In the genomic region with DNA sequence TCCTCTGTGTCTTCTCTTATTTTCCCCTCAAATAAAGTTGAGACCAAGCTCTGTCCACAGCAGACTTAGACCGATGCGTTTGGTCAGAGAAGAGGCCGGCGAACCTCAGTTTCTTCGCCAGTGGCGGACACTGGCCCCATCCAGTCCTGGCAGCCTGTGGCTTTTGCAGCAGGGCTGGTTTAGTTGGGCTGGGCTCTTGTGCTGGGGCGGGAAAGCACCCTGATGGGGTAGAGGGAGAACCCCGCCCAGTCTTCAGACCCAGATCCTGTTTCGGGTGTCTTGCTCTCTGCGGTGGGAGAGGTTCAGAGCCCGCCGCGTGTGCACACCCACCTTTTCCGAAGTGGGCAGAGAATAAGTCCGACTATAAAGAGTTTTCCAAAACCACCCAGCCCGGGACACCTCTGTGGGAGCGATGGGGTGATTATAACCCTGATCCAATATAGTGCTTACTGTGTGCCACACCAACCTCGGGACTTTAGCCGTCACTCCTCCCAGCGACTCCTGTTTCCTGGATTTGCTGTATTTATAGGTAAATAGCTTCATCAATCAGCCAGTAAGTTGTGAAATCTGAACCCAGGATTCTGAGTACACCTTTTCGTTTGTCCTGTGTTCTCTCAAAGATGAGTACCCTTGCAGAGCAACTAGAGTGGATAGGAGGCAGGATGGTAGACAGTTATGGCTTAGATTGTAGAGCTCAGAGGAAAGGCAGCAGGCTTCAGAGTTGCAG, we compare ENCODE assay signal across 8 mouse cellular contexts. TPM values are rescaled to one million over a fixed set of nuclear protein-coding genes. Genes with fewer than 3 reads are reported as not detected.
DNase-seq lines count a peak whose midpoint lies in the region; ATAC-seq and TF ChIP-seq lines count a peak whose summit lies in the region.

No protein-coding gene starts in this region.

- no peak overlapping the region for H3K27ac ChIP-seq in left cerebral cortex, adult 2 months
- H3K27ac ChIP-seq in embryonic fibroblast, embryonic 13.5 days (ENCODE audit: insufficient read depth, low read length): no peak overlapping the region
- H3K27ac ChIP-seq in hindbrain, postnatal 0 days: no peak overlapping the region
- peak overlapping the region; percentile 90 for H3K27ac ChIP-seq in small intestine, adult 2 months (ENCODE audit: insufficient read depth, low read depth, low read length)

- H3K4me3 ChIP-seq in left cerebral cortex, adult 2 months: peak overlapping the region; percentile 92
- H3K4me3 ChIP-seq in embryonic fibroblast, embryonic 13.5 days (ENCODE audit: insufficient read depth, low read length): peak overlapping the region; percentile 61
- peak overlapping the region; percentile 73 for H3K4me3 ChIP-seq in hindbrain, postnatal 0 days (ENCODE audit: low read length)
- H3K4me3 ChIP-seq in small intestine, adult 2 months (ENCODE audit: low read depth, low read length): peak overlapping the region; percentile 94

- intact Hi-C loops in left cerebral cortex, adult 2 months (cut with DNase I): no loop called here
- intact Hi-C loops in left cerebral cortex, postnatal 14 days (cut with DNase I): no loop called here

- peaks cover 10% of the 10 kb centered on the region for H3K4me1 ChIP-seq in embryonic fibroblast, embryonic 13.5 days (ENCODE audit: control insufficient read depth, insufficient read depth, low read length)
- 0 out of 2 replicates have a peak, but pooled peaks cover 10% of the 10 kb centered on the region for H3K4me1 ChIP-seq in hindbrain, postnatal 0 days (ENCODE audit: insufficient read depth, low read length)
- peaks cover 15% of the 10 kb centered on the region for H3K4me1 ChIP-seq in small intestine, adult 2 months (ENCODE audit: control insufficient read depth, insufficient read depth, insufficient read length, low read length)

- H3K9me3 ChIP-seq in hindbrain, postnatal 0 days (ENCODE audit: low read length): no peaks in the 10 kb centered on the region

- TF ChIP-seq POLR2A in embryonic fibroblast, embryonic 13.5 days (IDR thresholded peaks at IDR 0.05; ENCODE audit: low read depth, low read length): peak; percentile 75
- TF ChIP-seq POLR2A in small intestine, adult 2 months (IDR thresholded peaks at IDR 0.05; ENCODE audit: low read depth, low read length): peak; percentile 30; the same call in 1 of the 2 replicates

- H3K36me3 ChIP-seq in hindbrain, postnatal 0 days (ENCODE audit: insufficient read depth, low read length): no peaks in the 10 kb centered on the region
- H3K36me3 ChIP-seq in small intestine, adult 2 months (ENCODE audit: control insufficient read depth, insufficient read depth, low read length): 0 out of 2 replicates have a peak, but pooled peaks cover 5% of the 10 kb centered on the region

- no peak for DNase-seq in left cerebral cortex, adult 2 months (ENCODE audit: extremely low spot score in 1 of 2, low spot score in 2 of 2)
- DNase-seq in left cerebral cortex, postnatal 14 days (ENCODE audit: low spot score in 2 of 2): no peak
- no peak for DNase-seq in hindbrain, postnatal 0 days (ENCODE audit: low spot score)
- peak; percentile 57 for DNase-seq in lung, postnatal 10 days
- DNase-seq in cerebellum, adult 11-12 months: no peak
- no peak for DNase-seq in ovary, postnatal 10 days (ENCODE audit: low spot score)

- H3K9ac ChIP-seq in hindbrain, postnatal 0 days (replicated peaks; ENCODE audit: low read length): no peak overlapping the region

- peaks cover 7% of the 10 kb centered on the region for H3K27me3 ChIP-seq in hindbrain, postnatal 0 days (ENCODE audit: insufficient read depth, low read length)
- H3K27me3 ChIP-seq in small intestine, adult 2 months (ENCODE audit: control insufficient read depth, insufficient read depth, low read length): no peaks in the 10 kb centered on the region

- no peak for TF ChIP-seq CTCF in left cerebral cortex, adult 2 months (IDR thresholded peaks at IDR 0.05)
- no peak for TF ChIP-seq CTCF in embryonic fibroblast, embryonic 13.5 days (IDR thresholded peaks at IDR 0.05; ENCODE audit: borderline replicate concordance, insufficient read depth, low read length)
- no peak for TF ChIP-seq CTCF in hindbrain, postnatal 0 days (IDR thresholded peaks at IDR 0.05; ENCODE audit: low read depth)
- TF ChIP-seq CTCF in small intestine, adult 2 months (IDR thresholded peaks at IDR 0.05; ENCODE audit: extremely low read depth, insufficient read length, insufficient replicate concordance, low read depth, low read length): no peak

- peak overlapping the region; percentile 98 for H3K4me2 ChIP-seq in hindbrain, postnatal 0 days (ENCODE audit: low read depth, low read length)

- no peak for ATAC-seq in hindbrain, postnatal 0 days

- WGBS in hindbrain, postnatal 0 days: 10% methylated on average over 21 of the region's 21 CpGs
- 8% methylated on average over 21 of the region's 21 CpGs for WGBS in small intestine, adult 2 months

RNA-seq across cellular contexts. Expression of a gene that starts 1.2 kb away (rescaled TPM):
- total RNA-seq in left cerebral cortex, adult 2 months (2021): 10 to 100 TPM; 11.8 to 13.2 TPM
- 1 to 10 TPM; 7.2 to 7.4 TPM for total RNA-seq in left cerebral cortex, postnatal 14 days (2021)
- polyA plus RNA-seq in embryonic fibroblast, embryonic 13.5 days (2011; ENCODE audit: insufficient read length, low read depth, missing spikeins): 15.8 and 19.5 TPM in 2 replicates
- 9.9 and 10.9 TPM in 2 replicates for total RNA-seq in hindbrain, postnatal 0 days (2014; rRNA removed)
- 9.0 and 13.3 TPM in 2 replicates for polyA plus RNA-seq in hindbrain, postnatal 0 days (2015; fragmentation: Nextera tagmentation; extraction: Ambion mirVana)
- 195 and 289 TPM in 2 replicates for polyA plus RNA-seq in small intestine, adult 2 months (2012; rRNA removed)

RNA-seq across cellular contexts. Expression of a gene that starts 18.2 kb away (rescaled TPM):
- 10 to 100 TPM; 56.6 to 60.0 TPM for total RNA-seq in left cerebral cortex, adult 2 months (2021)
- 10 to 100 TPM; 39.1 to 40.3 TPM for total RNA-seq in left cerebral cortex, postnatal 14 days (2021)
- 112 and 146 TPM in 2 replicates for polyA plus RNA-seq in embryonic fibroblast, embryonic 13.5 days (2011; ENCODE audit: insufficient read length, low read depth, missing spikeins)
- 34.6 and 36.5 TPM in 2 replicates for total RNA-seq in hindbrain, postnatal 0 days (2014; rRNA removed)
- 40.4 and 41.0 TPM in 2 replicates for polyA plus RNA-seq in hindbrain, postnatal 0 days (2015; fragmentation: Nextera tagmentation; extraction: Ambion mirVana)
- polyA plus RNA-seq in small intestine, adult 2 months (2012; rRNA removed): 139 and 169 TPM in 2 replicates
